Mouse (Mus musculus) liver, embryonic 14.5 days (tissue): ENCODE measurements around the gene Ezr.

Source experiments
- CTCF ChIP-seq: IDR thresholded peaks from 2 replicates; pipeline ENCODE4 v1.5.1; 2016; ENCODE audit warnings: antibody characterized with exemption, low read depth, control low read depth
- EP300 ChIP-seq: IDR thresholded peaks from 2 replicates; pipeline ENCODE4 v1.6.1; 2016; ENCODE audit warnings: antibody characterized with exemption, low read depth

- TF ChIP-seq CTCF (no peak), EP300 (no peak)
Measured at GRCm38 (mm10) chr17:6765886-6766285, 16.7 kb downstream of the Ezr start.
